Mouse (Mus musculus) midbrain, embryonic 13.5 days (tissue): ENCODE data around the gene Marf1. TPM values are rescaled to one million over a fixed set of nuclear protein-coding genes. Genes with fewer than 3 reads are reported as not detected.
"Not testable (repeated sequence)": the region's sequence is repeated elsewhere in the genome, so short reads cannot be mapped to it uniquely, and the experiment has no call there.

Experiments
- ATAC-seq: fragments of 200-750 bp; cut with Nextera tagmentation; 2 replicates; pipeline ENCODE4 v1.8.0; 2017; ENCODE audit warnings: mild to moderate bottlenecking, moderate TSS enrichment, moderate library complexity
- H3K27ac ChIP-seq: fragments of 300-500 bp; sonication (generic); 2 replicates; pipeline ENCODE4 v1.5.1; 2015; ENCODE audit warnings: inconsistent platforms, mild to moderate bottlenecking, moderate library complexity
- H3K27me3 ChIP-seq: fragments of 300-500 bp; sonication (generic); 2 replicates; pipeline ENCODE4 v1.6.1; 2015; ENCODE audit warnings: mild to moderate bottlenecking, inconsistent platforms
- H3K36me3 ChIP-seq: fragments of 300-500 bp; sonication (generic); 2 replicates; pipeline ENCODE4 v1.6.1; 2015; ENCODE audit warnings: mild to moderate bottlenecking, inconsistent platforms
- H3K4me1 ChIP-seq: fragments of 300-500 bp; sonication (generic); replicated peaks from 2 replicates; pipeline ENCODE4 v1.6.1; 2015; ENCODE audit warnings: inconsistent platforms
- H3K4me2 ChIP-seq: fragments of 300-500 bp; sonication (generic); replicated peaks from 2 replicates; pipeline ENCODE4 v1.6.1; 2015; ENCODE audit warnings: moderate library complexity, mild to moderate bottlenecking, inconsistent platforms
- H3K4me3 ChIP-seq: fragments of 300-500 bp; sonication (generic); replicated peaks from 2 replicates; pipeline ENCODE4 v1.5.1; 2015; ENCODE audit warnings: mild to moderate bottlenecking, inconsistent platforms
- H3K9ac ChIP-seq: fragments of 300-500 bp; sonication (generic); replicated peaks from 2 replicates; pipeline ENCODE4 v1.6.1; 2015; ENCODE audit warnings: mild to moderate bottlenecking, inconsistent platforms
- H3K9me3 ChIP-seq: fragments of 300-500 bp; sonication (generic); 2 replicates; pipeline ENCODE4 v1.6.1; 2016; ENCODE audit warnings: mild to moderate bottlenecking, inconsistent platforms
- WGBS: fragments of 180-500 bp; shearing (Covaris S2); methylation state at CpG from one replicate; pipeline ENCODE4 v1.1.7; 2015; 5-methylcytosine and 5-hydroxymethylcytosine counted together
- polyA plus RNA-seq: library from polyadenylated mRNA; unstranded; fragments of >200 nt; fragmentation: Nextera tagmentation; extraction: Ambion mirVana; gene quantifications from 2 replicates; pipeline ENCODE4 v1.2.1, GENCODE M21; 2015

Marf1 gene
- polyA plus RNA-seq, 1 experiment from 2014 or later = 18.3 TPM

- H3K4me1 ChIP-seq = no peaks in the 10 kb centered on the region
- peaks cover 66% of the 10 kb centered on the region for H3K36me3 ChIP-seq
These were observed 52.2 kb downstream of the Marf1 start for GRCm38 (mm10) chr16:14110922-14111321.

GRCm38 (mm10) chr16:14109651-14110230 is 53.4 kb downstream of the Marf1 start:
- no peak overlapping the region for H3K9ac ChIP-seq
- ATAC-seq = no peak
- H3K4me3 ChIP-seq = no peak overlapping the region
- H3K4me2 ChIP-seq = no peak overlapping the region
- no peaks in the 10 kb centered on the region for H3K9me3 ChIP-seq
- 92% methylated on average over 3 of the region's 3 CpGs for WGBS
- H3K27me3 ChIP-seq = no peaks in the 10 kb centered on the region
- no peak overlapping the region for H3K27ac ChIP-seq
- H3K4me1 ChIP-seq = no peaks in the 10 kb centered on the region
- peaks cover 59% of the 10 kb centered on the region for H3K36me3 ChIP-seq

More at GRCm38 (mm10) chr16:14110922-14111321, 52.2 kb downstream of the Marf1 start:
- Histone ChIP-seq H3K27ac (no peak overlapping the region), H3K9me3 (no peaks in the 10 kb centered on the region), H3K4me3 (no peak overlapping the region), H3K4me2 (no peak overlapping the region), H3K9ac (no peak overlapping the region), H3K27me3 (no peaks in the 10 kb centered on the region)
- 84% methylated on average over 2 of the region's 2 CpGs for WGBS
- no peak for ATAC-seq

GRCm38 (mm10) chr16:14105891-14106290 is 57.3 kb downstream of the Marf1 start:
- WGBS = 90% methylated on average over 6 of the region's 6 CpGs
- no peak for ATAC-seq
- no peaks in the 10 kb centered on the region for H3K9me3 ChIP-seq
- H3K4me3 ChIP-seq = no peak overlapping the region
- peaks cover 37% of the 10 kb centered on the region for H3K36me3 ChIP-seq
- no peak overlapping the region for H3K27ac ChIP-seq
- no peaks in the 10 kb centered on the region for H3K27me3 ChIP-seq
- no peak overlapping the region for H3K4me2 ChIP-seq
- H3K9ac ChIP-seq = no peak overlapping the region
- H3K4me1 ChIP-seq = no peaks in the 10 kb centered on the region

- Histone ChIP-seq H3K9ac (no peak overlapping the region), H3K36me3 (peaks cover 44% of the 10 kb centered on the region), H3K27ac (no peak overlapping the region), H3K27me3 (no peaks in the 10 kb centered on the region), H3K9me3 (0 out of 2 replicates have a peak, but pooled peaks cover 1% of the 10 kb centered on the region), H3K4me2 (no peak overlapping the region), H3K4me3 (no peak overlapping the region), H3K4me1 (no peaks in the 10 kb centered on the region)
- ATAC-seq = no peak
- WGBS = 92% methylated on average over 2 of the region's 2 CpGs
These were observed 71.4 kb downstream of the Marf1 start for GRCm38 (mm10) chr16:14091771-14092170.

GRCm38 (mm10) chr16:14089296-14089695 is 73.9 kb downstream of the Marf1 start:
- no peak for ATAC-seq
- no peaks in the 10 kb centered on the region for H3K9me3 ChIP-seq
- WGBS = 85% methylated on average over 3 of the region's 3 CpGs
- no peaks in the 10 kb centered on the region for H3K4me1 ChIP-seq
- H3K36me3 ChIP-seq = peaks cover 31% of the 10 kb centered on the region
- H3K4me2 ChIP-seq = no peak overlapping the region
- no peak overlapping the region for H3K4me3 ChIP-seq
- H3K27ac ChIP-seq = no peak overlapping the region
- no peak overlapping the region for H3K9ac ChIP-seq
- H3K27me3 ChIP-seq = no peaks in the 10 kb centered on the region

- Histone ChIP-seq H3K27me3 (no peaks in the 10 kb centered on the region), H3K9me3 (no peaks in the 10 kb centered on the region), H3K4me3 (no peak overlapping the region), H3K9ac (no peak overlapping the region), H3K27ac (no peak overlapping the region), H3K4me1 (no peaks in the 10 kb centered on the region), H3K4me2 (no peak overlapping the region), H3K36me3 (peaks cover 22% of the 10 kb centered on the region; the same call in 1 of the 2 replicates)
- WGBS = 83% methylated on average over 3 of the region's 3 CpGs
- no peak for ATAC-seq
These were observed 74.9 kb downstream of the Marf1 start for GRCm38 (mm10) chr16:14088249-14088648.

GRCm38 (mm10) chr16:14082925-14083324 is 80.2 kb downstream of the Marf1 start:
- Histone ChIP-seq H3K9me3 (no peaks in the 10 kb centered on the region), H3K36me3 (no peaks in the 10 kb centered on the region), H3K4me2 (no peak overlapping the region), H3K4me3 (no peak overlapping the region), H3K4me1 (no peaks in the 10 kb centered on the region), H3K27ac (no peak overlapping the region), H3K9ac (no peak overlapping the region), H3K27me3 (no peaks in the 10 kb centered on the region)
- no peak for ATAC-seq
- 86% methylated on average over 2 of the region's 2 CpGs for WGBS

- H3K9me3 ChIP-seq = no peaks in the 10 kb centered on the region
- H3K27ac ChIP-seq = no peak overlapping the region
- H3K4me3 ChIP-seq = no peak overlapping the region
- WGBS = 77% methylated on average over 5 of the region's 5 CpGs
- no peak overlapping the region for H3K9ac ChIP-seq
- H3K36me3 ChIP-seq = 0 out of 2 replicates have a peak, but pooled peaks cover 7% of the 10 kb centered on the region
- H3K27me3 ChIP-seq = no peaks in the 10 kb centered on the region
- peaks cover 6% of the 10 kb centered on the region; the same call in 1 of the 2 replicates for H3K4me1 ChIP-seq
- ATAC-seq = no peak
- H3K4me2 ChIP-seq = no peak overlapping the region
These were observed 92.5 kb downstream of the Marf1 start for GRCm38 (mm10) chr16:14070471-14071169.

GRCm38 (mm10) chr16:14068701-14069100 is 94.5 kb downstream of the Marf1 start:
- ATAC-seq, H3K4me1 ChIP-seq, H3K4me2 ChIP-seq, H3K4me3 ChIP-seq, H3K27ac ChIP-seq, H3K9me3 ChIP-seq, H3K36me3 ChIP-seq, H3K9ac ChIP-seq, H3K27me3 ChIP-seq: not testable (repeated sequence)
- WGBS = 80% methylated on average over 2 of the region's 2 CpGs

GRCm38 (mm10) chr16:14066571-14066970 is 96.6 kb downstream of the Marf1 start:
- not testable (repeated sequence) for ATAC-seq, H3K4me2 ChIP-seq, H3K9ac ChIP-seq, H3K27ac ChIP-seq, H3K4me1 ChIP-seq, H3K27me3 ChIP-seq, H3K9me3 ChIP-seq, H3K4me3 ChIP-seq, H3K36me3 ChIP-seq
- WGBS = 86% methylated on average over 4 of the region's 4 CpGs

GRCm38 (mm10) chr16:14059869-14060268 is 103.3 kb downstream of the Marf1 start:
- Histone ChIP-seq H3K27ac (no peak overlapping the region), H3K27me3 (no peaks in the 10 kb centered on the region), H3K4me1 (peaks cover 15% of the 10 kb centered on the region), H3K36me3 (peaks cover 2% of the 10 kb centered on the region; the same call in 1 of the 2 replicates), H3K4me3 (no peak overlapping the region), H3K9me3 (no peaks in the 10 kb centered on the region), H3K9ac (no peak overlapping the region), H3K4me2 (no peak overlapping the region)
- 80% methylated on average over 5 of the region's 5 CpGs for WGBS
- ATAC-seq = no peak
